Mouse (Mus musculus) thymus, postnatal 36 days (tissue): ENCODE data around the gene Ccar1.
"Not testable (repeated sequence)": the region's sequence is repeated elsewhere in the genome, so short reads cannot be mapped to it uniquely, and the experiment has no call there.

ENCODE experiments used
- DNase-seq, 2 experiments: peaks; one replicate each; pipeline ENCODE4 v3.0.0; 2022; ENCODE audit warnings: mixed read lengths in 2 of 2

The Ccar1 gene

DNA sequence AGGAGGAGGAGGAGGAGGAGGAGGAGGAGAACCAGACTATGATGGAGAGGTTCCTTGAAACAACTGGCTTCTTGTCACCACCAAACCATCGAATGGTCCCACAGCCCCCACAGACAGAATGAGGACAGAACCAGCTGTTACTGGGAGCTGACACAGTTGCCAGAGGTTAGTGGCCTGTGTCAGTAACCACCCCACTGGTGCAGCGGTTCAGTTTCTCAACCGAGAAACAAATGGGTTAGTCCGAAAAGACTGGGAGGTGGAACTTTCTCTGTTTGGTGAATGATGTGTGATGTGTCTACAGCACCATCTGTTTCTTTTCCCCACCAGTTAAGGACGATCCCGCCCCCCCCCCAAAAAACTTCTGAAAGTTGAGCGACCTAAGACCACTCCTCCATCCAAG is 67.2 kb downstream of the Ccar1 start:
- DNase-seq = no peak

DNA sequence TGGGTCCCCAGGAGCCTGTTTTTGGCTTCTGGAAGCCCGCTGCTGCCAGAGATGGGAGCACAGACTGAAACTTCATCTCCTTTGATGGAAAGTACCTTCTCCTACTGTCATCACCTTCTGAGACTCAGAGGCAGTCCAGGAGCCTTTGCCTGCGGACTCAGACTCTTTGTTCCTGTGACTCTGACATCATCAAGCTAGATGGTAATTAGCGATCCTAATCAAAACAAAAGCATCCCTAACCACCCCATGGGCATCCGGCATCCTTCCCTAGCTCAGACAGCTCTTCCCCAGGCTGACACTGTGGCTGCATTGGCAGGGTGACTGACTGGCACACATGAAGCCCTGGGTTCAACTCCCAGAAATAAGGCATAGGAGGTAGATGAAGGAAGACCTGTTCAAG is 69.4 kb downstream of the Ccar1 start:
- no peak for DNase-seq

GRCm38 (mm10) chr10:62720574-62720973 is 71.5 kb downstream of the Ccar1 start:
- DNase-seq = not testable (repeated sequence)

DNA sequence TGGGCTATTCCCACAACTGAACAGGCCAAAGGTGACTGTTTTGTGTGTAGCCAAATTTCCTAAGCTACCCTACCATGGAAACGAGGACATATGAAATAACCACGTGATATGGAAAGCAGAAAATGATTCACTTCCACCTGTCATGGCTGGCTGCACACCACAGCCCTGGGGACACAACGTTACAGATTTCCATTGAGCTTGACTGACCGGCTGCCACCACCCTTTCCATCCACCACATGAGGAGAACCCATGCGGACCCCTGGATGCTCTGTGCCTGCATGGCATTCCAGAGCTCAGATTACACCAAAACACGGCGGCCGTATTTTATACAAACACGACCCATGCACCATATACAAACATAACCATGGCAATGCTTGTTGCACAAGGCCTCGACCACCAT is 78.6 kb downstream of the Ccar1 start:
- no peak for DNase-seq

GRCm38 (mm10) chr10:62703579-62703978 is 88.5 kb downstream of the Ccar1 start:
- no peak for DNase-seq

DNA sequence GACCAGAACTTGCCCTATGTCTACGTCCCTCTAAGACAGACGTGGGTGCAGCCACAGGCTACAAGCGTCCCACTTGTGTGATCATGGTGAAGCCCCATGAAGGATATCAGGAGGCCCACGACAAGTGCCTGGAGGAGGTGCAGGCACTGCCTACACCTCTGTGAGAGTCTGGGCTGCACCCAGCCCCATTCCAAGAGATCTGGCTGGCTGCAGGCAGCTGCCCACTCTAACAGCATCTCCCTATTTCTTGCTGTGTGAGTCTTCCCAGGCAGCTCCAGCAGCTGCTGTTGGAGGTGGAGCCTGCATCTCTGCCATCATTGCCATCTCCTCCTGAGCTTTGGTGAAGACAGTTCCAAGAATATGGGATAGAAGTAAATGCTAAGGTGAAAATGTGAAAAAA is 89.7 kb downstream of the Ccar1 start:
- DNase-seq = no peak
